Mouse (Mus musculus) liver, embryonic 14.5 days (tissue): ENCODE measurements at regions not wholly inside any gene's neighbourhood (a gene's known extent, or its start where the extent isn't known, plus 50 kb on each side); places are given as distances from the start of the nearest gene placed in this dataset.

ENCODE experiments used
- ATAC-seq: fragments of 200-750 bp; cut with Nextera tagmentation; 2 replicates; pipeline ENCODE4 v1.8.0; 2017; ENCODE audit warnings: moderate number of reproducible peaks, mild to moderate bottlenecking, moderate library complexity; ENCODE audit not compliant: insufficient read depth
- DNase-seq, 3 experiments: peaks; one replicate each; pipeline ENCODE4 v3.0.0-alpha.2; 2012 to 2013; ENCODE audit warnings: low read depth in 3 of 3, low spot score in 3 of 3
- H3K27ac ChIP-seq: fragments of 300-500 bp; sonication (generic); 2 replicates; pipeline ENCODE4 v1.5.1; 2014; ENCODE audit warnings: moderate library complexity, mild to moderate bottlenecking, control low read depth, inconsistent platforms
- H3K27me3 ChIP-seq: fragments of 300-500 bp; sonication (generic); 2 replicates; pipeline ENCODE4 v1.6.1; 2014; ENCODE audit warnings: mild to moderate bottlenecking, low read length, moderate library complexity; ENCODE audit not compliant: control insufficient read depth, insufficient read depth
- H3K36me3 ChIP-seq: fragments of 300-500 bp; sonication (generic); replicated peaks from 2 replicates; pipeline ENCODE4 v1.6.1; 2014; ENCODE audit warnings: low read depth; ENCODE audit not compliant: control insufficient read depth, insufficient read depth
- H3K4me1 ChIP-seq, 2 experiments: fragments of 200-500 bp in 1 of 2; fragments of 300-500 bp in 1 of 2; sonication (generic) in 1 of 2; replicated peaks; 2 replicates each; pipeline ENCODE4 v1.6.1; 2012 to 2014; ENCODE audit warnings: antibody characterized with exemption in 1 of 2, inconsistent platforms in 1 of 2, low read length in 1 of 2; ENCODE audit not compliant: control insufficient read depth in 2 of 2, insufficient read depth in 2 of 2
- H3K4me2 ChIP-seq: fragments of 300-500 bp; sonication (generic); 2 replicates; pipeline ENCODE4 v1.6.1; 2014; ENCODE audit warnings: low read depth, mild to moderate bottlenecking, control low read depth, moderate library complexity
- H3K4me3 ChIP-seq, 2 experiments: fragments of 200-500 bp in 1 of 2; fragments of 300-500 bp in 1 of 2; sonication (generic) in 1 of 2; 2 replicates each; pipeline ENCODE4 v1.5.1; 2012 to 2014; ENCODE audit warnings: low read depth in 2 of 2, low read length in 2 of 2, mild to moderate bottlenecking in 2 of 2, control low read depth in 1 of 2, inconsistent platforms in 1 of 2, moderate library complexity in 1 of 2; ENCODE audit not compliant: insufficient read depth in 1 of 2
- H3K9ac ChIP-seq: fragments of 300-500 bp; sonication (generic); replicated peaks from 2 replicates; pipeline ENCODE4 v1.6.1; 2014; ENCODE audit warnings: mild to moderate bottlenecking, control low read depth, moderate library complexity
- H3K9me3 ChIP-seq: fragments of 300-500 bp; sonication (generic); 2 replicates; pipeline ENCODE4 v1.6.1; 2016; ENCODE audit warnings: low read length, mixed read lengths; ENCODE audit not compliant: control insufficient read depth
- CTCF ChIP-seq: IDR thresholded peaks from 2 replicates; pipeline ENCODE4 v1.5.1; 2016; ENCODE audit warnings: antibody characterized with exemption, low read depth, control low read depth
- EP300 ChIP-seq: IDR thresholded peaks from 2 replicates; pipeline ENCODE4 v1.6.1; 2016; ENCODE audit warnings: antibody characterized with exemption, low read depth
- WGBS: fragments of 180-500 bp; shearing (Covaris S2); extraction: QIAGEN DNeasy Blood & Tissue Kit; methylation state at CpG from one replicate; pipeline ENCODE4 v1.1.7; 2014; ENCODE audit not compliant: insufficient replicate concordance; 5-methylcytosine and 5-hydroxymethylcytosine counted together

DNA sequence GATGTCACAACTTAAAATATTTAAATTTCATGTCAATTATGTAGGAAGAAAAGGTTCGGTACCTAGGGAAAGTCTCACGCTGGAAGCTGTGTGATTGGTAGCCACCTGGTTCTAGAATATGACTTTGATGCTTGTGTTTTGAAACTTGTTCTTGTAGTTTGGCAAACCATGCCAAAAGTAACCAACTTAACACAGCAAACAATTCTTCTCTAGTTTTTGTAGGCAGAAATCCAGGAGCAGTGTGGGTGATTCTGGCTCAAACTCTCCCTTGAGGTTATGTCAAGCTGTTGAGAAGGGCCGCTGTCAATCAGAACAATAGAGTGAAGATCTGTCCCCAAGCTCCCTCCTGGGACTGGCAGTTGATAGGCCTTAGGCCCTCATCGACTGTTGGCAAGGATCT, 163.5 kb downstream of the Gm9376 start:
- H3K9ac ChIP-seq: no peak overlapping the region
- H3K27ac ChIP-seq: no peak overlapping the region
- no peak for ATAC-seq
- TF ChIP-seq CTCF (no peak), EP300 (no peak)
- H3K4me3 ChIP-seq: no peak overlapping the region
- H3K27me3 ChIP-seq: peaks cover 7% of the 10 kb centered on the region
- H3K4me2 ChIP-seq: no peak overlapping the region
- H3K9me3 ChIP-seq: no peaks in the 10 kb centered on the region
- 70% methylated on average over 4 of the region's 4 CpGs for WGBS
- H3K36me3 ChIP-seq: no peaks in the 10 kb centered on the region
- no peaks in the 10 kb centered on the region for H3K4me1 ChIP-seq
- no peak for DNase-seq

DNA sequence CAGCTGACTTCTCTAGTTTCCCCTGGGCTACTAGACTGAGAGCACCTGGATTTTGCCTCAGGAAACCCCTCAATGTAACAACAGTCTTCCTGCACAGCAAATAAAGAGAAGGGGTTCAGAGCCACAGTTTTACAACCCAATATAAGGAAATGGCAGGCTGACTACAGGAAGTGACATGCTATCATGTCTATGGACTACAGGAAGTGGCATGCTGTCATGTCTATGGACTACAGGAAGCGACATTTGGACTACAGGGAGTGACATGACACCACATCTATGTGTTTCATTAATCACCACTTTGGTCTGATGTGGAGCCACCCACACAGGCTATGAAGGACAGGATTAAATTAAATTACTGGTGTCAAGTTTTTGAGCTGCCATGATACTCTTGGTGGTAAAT, 164.0 kb downstream of the Gm9376 start:
- no peaks in the 10 kb centered on the region for H3K4me1 ChIP-seq

GRCm38 (mm10) chr14:118431241-118431882, 164.6 kb downstream of the Gm9376 start:
- no peaks in the 10 kb centered on the region for H3K9me3 ChIP-seq
- H3K4me3 ChIP-seq: no peak overlapping the region
- 15% methylated on average over 6 of the region's 6 CpGs for WGBS
- H3K27ac ChIP-seq: no peak overlapping the region
- H3K9ac ChIP-seq: no peak overlapping the region
- H3K36me3 ChIP-seq: no peaks in the 10 kb centered on the region
- DNase-seq: no peak
- H3K4me2 ChIP-seq: no peak overlapping the region
- TF ChIP-seq CTCF (no peak), EP300 (no peak)
- H3K4me1 ChIP-seq: no peaks in the 10 kb centered on the region
- peaks cover 15% of the 10 kb centered on the region for H3K27me3 ChIP-seq
- no peak for ATAC-seq

More for the DNA sequence above, 164.0 kb downstream of the Gm9376 start:
- Histone ChIP-seq H3K9ac (no peak overlapping the region), H3K27me3 (peaks cover 11% of the 10 kb centered on the region), H3K27ac (no peak overlapping the region), H3K4me3 (no peak overlapping the region), H3K36me3 (no peaks in the 10 kb centered on the region), H3K9me3 (no peaks in the 10 kb centered on the region), H3K4me2 (no peak overlapping the region)
- DNase-seq (no peak), ATAC-seq (no peak)
- WGBS: 65% methylated on average over 1 of the region's 1 CpGs
- TF ChIP-seq CTCF: no peak
- no peak for TF ChIP-seq EP300
